Mouse (Mus musculus): ENCODE results near the gene Gtpbp6.
"Not testable (repeated sequence)": the region's sequence is repeated elsewhere in the genome, so short reads cannot be mapped to it uniquely, and the experiment has no call there.

The Gtpbp6 gene

DNA sequence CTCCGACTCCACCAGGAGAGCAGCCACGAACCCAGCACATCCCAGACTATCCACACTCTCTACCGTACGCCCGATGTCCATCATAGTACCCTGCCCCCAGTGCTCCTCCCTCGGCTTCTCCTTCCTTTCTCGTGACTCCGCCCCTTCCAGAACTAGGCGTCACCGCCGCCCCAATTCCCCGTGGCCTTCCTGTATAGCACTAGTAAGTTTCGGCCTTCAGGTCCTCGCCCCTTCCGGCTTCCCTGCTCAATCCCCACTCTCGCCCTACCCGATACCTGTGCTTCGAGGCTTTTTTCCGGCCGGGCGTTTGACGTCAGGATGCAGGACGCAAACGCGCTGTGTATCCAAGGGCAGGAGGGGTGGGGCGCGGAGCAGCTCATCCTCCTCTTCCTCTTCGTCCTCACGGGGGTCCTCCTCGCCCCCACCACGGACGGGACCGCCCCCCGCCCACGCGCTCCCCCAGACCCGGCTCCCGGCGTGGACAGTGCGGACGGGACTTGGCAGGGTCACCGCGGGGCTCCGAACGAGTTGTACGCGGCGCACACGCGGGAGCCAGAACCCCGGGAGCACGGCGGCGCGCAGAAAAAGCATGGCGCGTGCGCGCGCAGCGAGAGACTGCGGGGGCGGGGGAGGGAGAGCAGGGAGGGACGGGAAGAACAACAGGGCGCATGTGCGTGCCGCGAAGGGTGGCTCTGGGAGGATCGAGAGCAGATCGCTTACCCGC, at the start of gene Gtpbp6:
TSS of gene Gtpbp6 (minus strand) at position 617 of the 724 bp plus-strand sequence.
- DNase-seq: peak; percentile 98

DNA sequence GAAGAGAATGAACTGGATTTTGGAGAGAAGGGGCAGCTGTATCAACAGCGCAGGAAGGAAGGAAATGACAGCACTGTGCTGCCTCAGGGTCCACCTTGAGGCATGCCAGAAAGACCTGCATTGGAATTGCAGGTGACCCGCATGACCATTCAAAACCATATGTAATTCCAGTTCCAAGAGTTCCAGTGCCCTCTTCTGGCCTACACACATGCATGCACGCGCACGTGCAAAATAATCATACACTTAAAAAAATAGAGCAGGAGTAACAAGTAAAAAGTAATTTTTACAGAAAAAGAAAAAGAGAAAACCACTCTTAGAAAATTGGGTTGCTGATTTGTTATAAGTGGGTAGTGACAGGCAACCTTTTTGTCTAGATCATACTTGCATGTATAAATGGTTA, 35.0 kb upstream of the Gtpbp6 start:
- DNase-seq: peak; percentile 9

DNA sequence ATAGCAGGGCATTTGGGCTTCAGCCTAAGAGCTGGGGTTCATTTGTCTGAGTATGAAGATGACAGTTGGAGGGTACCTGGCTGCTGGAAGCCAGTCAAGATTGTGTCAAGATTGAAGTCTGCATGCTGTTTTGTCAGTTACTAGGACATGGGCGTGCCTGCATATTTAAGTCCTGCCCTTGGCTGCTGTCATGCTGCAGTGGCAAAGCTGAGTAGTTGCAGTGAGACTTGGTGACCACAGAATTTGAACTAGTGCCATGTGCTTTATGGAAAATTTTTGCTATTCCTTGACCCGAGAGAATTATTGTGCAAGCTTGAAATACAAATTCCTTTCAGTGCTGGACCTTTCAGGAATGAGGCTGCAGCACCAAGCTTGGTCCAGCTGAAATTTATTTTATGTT, 34.3 kb upstream of the Gtpbp6 start:
- DNase-seq: peak; percentile 27

DNA sequence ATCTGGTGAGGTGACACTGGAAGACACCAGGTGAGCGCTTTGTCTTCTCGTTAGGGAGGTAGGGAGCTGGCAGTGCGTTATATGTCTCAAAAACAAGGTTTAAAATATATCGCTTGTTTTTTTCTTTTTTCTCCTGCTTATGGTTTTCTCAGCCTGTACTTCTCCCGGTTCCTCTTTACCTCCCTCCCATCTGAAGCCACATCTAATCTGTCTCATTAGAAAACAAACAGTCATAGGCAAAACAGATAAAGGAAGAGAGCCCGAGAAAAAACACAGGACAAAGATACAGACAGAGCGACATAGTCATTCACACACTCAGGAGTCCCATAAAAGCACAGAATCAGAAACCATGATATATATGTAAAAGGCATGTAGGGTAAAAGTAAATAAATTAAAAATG, 32.4 kb upstream of the Gtpbp6 start:
- no peak for DNase-seq

DNA sequence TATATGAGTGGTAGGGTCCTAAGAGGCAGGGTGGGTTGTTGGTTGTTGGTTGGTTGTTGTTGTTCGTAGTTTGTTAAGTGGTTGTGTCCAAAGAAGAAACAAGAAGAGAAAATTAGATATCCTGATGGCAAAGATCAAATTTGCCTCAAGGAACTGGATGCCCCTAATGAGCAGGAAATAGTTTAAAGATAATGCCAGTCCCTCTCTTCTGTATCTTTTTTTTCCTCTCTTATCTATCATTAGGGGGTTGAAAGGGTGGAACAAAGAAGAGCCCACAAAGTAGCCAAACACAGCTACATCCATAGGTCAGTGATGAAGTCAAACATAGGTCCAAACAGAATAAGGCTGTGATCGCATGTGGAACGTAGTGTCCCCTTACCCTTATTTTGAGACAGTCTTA, 31.3 kb upstream of the Gtpbp6 start:
- no peak for DNase-seq

DNA sequence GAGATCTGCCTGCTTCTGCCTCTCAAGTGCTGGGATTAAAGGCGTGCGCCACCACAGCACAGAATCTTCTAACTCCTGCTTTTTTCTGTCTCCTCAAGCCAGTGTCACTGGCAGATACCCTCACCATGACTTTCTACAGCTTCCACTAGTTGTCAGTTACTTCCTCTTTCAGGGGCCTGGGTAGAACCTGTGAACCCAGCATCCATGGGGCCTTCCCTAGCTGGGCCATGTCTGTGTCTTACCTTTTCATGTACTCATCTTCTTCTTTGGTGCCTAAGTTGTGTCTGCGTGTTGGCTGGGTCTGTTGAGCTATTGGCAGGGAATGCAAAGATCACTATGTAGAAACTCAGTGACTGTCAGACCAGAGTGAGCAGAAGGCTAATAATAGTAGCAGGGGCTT, 29.8 kb upstream of the Gtpbp6 start:
- no peak for DNase-seq

DNA sequence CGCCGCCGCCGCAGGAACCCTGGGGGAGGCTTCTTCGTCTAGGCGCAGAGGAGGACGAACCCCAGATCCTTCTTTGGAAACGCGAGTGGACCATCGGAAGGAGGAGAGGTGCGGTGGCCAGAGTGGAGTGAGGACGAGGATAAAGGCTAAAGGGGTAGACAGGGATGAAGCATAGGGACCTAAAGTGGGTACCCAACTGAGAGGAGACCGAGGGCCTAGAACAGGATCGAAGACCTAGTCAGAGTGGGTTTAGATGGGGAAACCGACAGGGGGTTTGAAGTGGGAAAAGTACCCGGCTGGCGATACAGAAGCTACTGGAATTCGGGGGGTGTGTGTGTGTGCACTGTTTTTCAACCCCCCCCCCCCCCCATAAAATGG, 28.1 kb upstream of the Gtpbp6 start:
- DNase-seq: no peak

DNA sequence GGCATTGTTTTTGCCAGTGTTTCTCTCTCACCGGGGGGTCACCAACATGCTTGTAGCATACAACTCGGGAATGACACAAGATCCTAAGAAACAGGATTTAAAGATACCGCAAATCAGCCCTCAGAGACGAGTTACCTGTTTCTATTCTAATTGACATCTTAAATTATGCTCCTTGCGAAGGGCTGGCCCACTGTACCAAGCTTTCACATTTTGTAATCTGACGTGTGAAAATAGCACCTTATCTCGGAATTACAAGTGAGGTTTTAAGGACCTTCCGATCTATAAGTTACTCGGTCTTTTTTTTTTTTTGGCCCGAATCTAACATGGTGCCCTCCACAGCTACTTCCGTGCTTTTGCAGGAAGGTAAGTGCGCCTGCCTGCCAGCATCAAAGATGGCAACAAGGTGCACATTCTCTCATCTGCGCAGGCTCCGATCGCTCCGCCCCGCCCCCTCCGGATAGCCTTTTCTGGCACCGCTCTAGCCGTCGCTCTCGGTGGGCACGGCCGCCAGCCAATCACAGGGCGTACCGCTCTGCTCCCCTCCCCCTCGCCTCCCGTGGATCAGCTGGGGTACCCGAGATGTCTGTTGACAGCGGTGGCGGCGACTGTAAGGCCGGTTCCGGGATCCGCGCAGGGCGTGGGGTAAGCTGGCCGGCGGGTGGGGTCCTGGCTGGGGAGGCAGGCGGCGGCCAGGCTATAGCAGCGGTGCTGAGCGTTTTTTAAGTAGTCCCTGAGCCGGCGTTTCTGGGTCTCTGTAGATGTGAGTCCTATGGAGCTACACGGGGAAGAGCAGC, 27.5 kb upstream of the Gtpbp6 start, which contains the start of gene Chfr:
TSS of gene Chfr (plus strand) at position 550 of the 794 bp plus-strand sequence.
- peak; percentile 100 for DNase-seq

DNA sequence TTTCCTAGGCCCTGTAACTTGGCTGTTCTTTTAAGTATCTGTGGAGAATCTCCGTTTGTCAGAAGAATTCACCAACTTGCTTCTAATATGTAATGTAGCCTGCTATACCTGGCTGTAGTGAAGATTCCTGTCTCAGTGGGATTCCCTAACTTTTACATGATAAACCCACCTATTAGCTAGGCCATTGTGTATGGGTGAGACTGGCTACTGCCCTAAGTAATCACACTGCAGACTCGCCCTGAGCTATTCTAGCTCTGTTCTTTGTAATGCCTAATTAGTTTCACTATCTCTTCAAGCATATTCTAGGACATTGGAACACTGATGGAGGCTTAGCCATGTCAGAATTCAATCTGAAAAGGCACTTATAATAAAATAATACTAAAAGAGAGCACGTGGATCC, 14.4 kb upstream of the Gtpbp6 start:
- not testable (repeated sequence) for DNase-seq

DNA sequence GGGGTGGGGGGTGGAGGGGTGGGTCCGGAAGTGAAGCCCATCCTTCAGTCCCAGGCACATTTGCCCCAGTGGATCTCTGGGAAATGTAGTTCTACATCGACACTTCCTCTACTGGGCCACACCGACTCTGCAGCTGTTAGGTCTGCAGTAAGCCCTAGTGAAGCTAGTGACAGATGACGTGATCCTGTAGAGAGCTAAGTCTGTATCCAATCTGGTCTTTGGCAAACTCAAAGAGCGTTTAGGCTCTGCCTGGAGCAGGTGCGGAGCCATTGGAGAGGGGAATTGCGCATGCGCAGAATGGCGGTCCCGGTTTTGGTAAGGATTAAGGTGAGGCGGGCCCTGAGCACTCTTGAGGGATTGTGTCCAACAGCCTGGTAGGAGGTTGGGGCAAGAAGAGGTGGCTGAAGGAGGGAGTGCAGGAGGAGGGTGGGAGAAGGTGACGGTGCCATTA, 2.0 kb upstream of the Gtpbp6 start, which contains the start of gene Zfp605:
TSS of gene Zfp605 (plus strand) at position 102 of the 451 bp plus-strand sequence.
- peak; percentile 91 for DNase-seq

DNA sequence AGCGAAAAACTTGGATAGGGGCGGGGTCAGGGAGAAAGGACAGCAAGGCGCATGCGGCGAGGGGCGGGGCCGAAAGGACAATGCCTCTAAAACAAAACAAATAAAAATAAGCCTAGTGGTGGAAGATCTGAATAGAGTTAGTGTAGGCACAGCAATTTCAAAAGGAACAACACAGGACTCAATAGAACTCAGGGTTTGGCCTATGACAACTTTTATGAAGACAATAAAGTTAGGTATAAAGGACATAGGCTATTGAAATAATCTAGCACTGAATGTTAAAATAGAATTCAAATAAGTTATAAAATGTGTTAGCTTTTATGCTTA, 270 bp upstream of the Gtpbp6 start:
- DNase-seq: no peak

DNA sequence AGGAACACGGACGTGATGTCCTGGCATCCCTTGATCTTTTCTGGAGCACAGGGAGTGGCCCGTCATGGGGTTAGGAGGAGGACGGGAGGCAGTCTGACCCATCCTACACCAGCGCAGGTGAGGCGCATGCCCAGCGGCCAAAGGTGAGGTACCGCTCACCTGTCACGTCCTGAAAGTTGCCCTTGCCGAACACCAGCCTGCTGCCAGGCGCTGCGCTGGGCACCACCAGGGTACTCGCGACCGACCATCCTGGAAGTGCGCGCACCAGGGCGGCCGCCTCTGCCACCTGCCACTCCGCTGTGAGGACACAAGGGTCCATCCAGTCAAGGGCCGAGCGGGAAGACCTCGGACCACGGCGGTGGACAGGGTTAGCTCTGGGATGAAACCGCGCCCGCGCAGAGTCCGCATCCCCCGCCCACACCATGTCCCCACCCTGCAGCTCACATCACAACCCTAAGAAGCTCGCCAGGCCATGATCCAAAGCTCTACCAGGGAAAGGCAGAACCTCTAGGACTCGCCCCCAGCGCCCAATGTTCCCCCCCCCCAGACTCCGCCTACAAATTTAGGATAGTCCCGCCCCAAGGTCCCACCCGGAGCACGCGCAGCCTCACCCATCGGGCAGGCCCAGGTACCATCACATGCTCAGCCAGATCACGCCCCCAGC, 964 bp downstream of the Gtpbp6 start:
- peak; percentile 8 for DNase-seq

DNA sequence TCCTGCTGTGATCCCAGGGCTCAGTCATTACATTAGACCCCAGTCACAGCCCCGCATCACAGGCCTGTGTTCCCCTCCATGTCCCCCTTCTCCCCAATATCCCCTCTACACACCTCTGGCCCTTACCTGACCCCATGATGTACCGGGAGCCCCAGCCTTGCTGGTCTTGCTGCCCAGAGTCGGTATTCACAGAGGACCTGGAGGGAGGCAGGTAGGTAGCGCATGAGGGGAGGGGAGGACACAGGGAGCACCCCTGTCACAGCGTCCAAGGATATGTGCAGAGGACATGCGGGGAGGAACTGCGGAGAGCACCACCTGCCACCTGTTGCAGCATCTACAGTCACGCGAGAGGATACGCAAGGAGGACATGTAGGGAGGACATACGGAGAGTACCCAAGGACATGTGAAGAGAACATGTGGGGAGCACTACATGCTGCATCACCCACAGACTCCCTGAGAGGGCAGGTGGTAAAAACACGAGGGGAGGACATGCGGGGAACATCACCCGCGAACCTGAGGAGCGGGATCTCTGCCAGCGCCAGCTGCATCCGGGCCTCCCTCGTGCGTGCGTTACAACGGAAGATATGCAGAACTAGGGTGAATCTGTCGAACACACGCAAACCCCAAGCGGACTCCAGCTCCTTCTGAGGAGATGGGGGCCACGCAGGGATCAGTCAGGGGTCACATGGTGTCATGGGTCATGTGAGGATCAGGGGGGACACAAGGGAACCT, 1.7 kb downstream of the Gtpbp6 start:
- no peak for DNase-seq

DNA sequence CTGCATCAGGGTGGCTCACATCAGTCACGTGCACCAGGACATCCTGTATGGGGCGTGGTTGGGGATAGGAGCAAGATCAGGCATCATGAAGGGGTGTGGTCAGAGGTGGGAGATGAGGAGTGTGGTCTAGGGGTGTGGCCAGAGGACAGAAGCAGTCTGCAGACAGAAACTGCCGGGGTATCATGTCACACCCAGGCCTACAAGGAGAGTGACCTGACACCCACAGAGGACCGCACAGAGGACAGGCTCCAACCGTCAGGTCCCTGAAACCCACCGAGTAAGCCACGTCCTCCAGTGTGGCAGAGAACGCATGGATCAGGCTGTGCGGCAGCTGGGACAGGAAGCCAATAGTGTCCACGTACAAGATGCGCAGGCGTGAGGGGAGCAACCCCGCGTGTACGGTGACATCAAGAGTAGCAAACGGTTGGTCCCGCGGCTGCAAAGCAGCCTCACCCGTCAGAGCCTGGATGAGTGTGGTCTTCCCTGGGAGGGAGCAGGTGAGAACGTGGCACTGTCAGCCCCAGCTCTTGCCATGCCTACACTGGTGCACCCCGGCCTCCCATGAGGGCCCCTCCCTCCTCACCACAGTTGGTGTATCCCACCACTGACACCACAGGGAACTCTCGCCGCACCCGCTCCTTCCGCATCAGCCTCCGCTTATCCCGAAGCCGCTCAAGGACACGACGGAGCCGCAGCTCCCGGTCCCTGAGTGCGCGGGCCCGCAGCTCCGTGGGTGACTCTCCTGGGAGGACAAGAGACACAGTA, 3.2 kb downstream of the Gtpbp6 start:
- DNase-seq: no peak

DNA sequence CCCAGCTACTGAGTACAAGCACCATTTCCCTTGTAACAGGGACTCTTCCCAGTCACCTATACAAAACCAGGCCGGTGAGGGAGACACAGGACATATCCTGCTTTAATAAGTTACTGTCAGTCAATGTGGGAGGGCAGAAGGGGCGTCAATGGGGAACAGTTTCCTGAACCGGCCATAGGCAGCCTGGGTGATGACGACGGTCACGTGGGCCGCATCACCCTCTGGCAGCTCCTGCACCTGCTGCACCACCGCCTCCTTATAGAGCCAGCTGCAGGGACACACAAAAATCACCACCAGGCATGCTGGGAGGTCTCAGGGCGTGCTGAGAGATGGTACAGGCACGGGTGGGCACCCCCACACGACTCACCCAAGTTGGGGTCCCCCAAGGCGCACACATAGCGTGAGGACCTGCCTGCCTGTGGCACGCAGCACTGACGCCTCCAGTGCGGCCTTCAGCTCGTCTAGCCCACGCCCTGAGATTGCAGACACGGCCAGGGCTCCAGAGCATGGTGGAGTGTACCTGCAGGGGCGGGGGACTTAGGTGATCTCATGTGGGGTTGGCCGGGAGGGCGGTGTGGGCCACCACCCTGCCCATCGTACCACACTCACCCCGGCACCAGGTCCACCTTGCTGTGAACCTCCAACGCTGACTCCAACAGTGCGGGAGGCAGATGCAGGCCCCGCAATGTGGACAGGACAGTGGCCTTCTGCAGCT, 3.9 kb downstream of the Gtpbp6 start:
- DNase-seq: no peak

DNA sequence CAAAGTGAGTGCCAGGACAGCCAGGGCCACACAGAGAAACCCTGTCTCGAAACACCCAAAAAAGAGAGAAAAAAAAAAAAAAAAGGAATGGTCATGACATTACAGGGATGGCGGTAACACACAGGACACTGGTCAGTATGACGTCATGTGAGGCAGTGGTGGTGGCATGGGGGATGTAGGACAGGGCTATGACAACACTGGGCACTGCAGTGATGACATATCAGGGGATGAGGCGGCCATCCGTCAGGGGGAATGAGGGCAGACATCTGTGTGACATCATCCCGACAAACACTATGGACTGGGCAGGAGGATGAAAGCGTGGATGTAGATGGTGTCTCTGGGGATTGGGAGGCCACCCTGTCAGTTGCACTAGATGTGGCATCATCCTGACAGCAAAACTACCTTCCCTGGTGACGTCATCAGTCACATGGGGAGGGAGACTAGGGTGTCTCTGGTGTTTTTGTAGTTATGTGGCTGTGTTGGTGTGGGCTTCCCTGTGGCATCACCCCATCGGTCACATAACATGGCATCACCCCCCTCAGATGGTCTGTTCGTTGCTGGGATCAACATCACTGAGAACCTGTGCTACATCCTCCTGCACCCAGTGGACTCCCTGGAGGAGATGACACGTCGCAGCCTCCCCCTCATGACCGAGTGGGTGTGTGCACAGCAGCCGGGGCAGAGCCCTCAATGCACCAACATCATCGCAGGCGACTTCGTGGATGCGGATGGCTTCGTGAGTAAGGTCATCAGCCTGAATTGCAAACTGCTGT, 5.0 kb downstream of the Gtpbp6 start:
- no peak for DNase-seq

DNA sequence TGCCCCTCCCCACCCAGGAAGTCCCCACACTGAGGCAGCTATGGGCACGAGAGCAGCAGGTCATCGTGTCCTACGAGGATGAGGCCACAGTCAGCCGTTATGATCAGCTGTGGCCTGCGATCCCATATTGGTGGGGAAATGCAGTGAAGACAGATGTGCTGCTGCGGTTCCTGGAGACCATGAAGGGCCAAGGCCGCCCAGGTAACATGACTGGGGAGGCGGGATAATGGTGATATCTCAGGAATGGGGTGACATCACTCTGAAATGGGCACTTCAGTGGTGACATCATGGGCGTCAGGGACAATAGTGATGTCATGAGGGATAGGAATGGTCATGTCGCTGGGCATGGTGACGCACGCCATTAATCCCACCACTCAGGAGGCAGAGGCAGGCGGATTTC, 5.6 kb downstream of the Gtpbp6 start:
- no peak for DNase-seq

DNA sequence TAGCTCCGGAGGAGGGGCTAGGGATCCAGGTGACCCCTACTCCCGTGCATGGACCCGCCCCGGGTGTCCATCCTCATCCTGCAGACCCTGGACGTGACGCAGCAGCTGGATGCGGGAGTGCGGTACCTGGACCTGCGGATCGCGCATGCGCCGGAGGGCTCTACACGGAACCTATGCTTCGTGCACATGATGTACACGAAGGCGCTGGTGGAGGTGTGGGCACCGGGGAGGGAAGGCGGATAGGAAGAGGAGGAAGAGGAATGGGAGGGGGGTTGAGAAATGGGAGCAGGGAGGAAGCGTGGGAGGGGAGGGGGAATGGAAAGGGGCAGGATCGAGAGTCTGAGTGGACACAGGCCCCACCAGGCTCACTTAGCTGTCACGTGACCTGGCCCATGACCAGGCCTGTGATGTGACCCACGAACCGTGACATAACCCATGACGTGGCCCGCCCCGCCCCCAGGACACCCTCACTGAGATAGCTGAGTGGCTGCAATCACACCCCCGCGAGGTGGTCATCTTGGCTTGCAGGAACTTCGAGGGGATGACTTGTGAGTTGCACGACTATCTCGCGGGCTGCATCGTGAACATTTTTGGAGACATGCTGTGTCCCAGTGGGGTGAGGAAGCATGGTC, 6.2 kb downstream of the Gtpbp6 start:
- peak; percentile 61 for DNase-seq

DNA sequence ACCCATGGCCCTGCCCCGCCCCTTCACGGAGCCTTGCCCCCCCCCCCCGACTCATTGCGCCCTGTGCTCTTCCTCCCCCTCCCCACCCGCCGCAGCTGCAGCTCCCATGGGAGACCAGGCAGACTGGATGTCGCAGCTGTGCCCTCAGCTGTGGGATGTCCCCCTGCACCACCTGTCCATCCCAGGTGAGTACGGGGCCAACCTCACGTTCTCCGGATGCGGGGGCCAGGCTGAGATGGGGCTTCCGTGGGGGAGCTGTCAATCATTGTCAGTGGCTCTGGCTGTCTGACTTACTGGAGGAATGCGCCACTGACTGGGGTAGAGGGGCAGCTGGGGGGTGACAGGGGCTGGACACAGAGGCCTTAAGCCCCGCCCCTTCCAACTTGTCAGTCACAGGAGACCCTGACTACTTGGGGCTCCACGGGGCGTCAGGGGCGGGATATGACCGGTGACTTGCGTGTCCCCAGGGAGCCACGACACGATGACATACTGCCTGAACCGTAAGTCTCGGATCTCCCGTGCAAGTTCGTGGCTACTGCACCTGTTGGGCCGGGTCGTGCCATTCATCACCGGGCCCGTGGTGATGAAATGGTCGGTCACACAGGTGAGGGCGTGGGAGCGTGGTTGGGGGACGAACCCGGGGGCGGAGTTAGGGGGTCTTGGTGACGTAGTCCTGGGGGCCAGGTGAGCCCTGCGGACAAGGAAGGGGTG, 6.9 kb downstream of the Gtpbp6 start:
- peak; percentile 41 for DNase-seq
